Comparison of ENCODE assay signal across 14 mouse cellular contexts in genomic region chr17:46063974-46064312, GRCm38 (mm10). TPM values are rescaled to one million over a fixed set of nuclear protein-coding genes. Genes with fewer than 3 reads are reported as not detected.
DNase-seq lines count a peak whose midpoint lies in the region; ATAC-seq lines count a peak whose summit lies in the region.
"Had no signal": no experiment of that assay in that cellular context is flagged by ENCODE, and none has a peak within 500 bp of the region (broad histone marks: within the 10 kb centered on the region; RNA-seq: fewer than 3 reads in every experiment).

No protein-coding gene starts in this region.

- intact Hi-C loops in heart, postnatal 25 days (cut with DNase I), result no loop called here

- no peak overlapping the region for H3K9ac ChIP-seq in midbrain, embryonic 13.5 days (replicated peaks)
- H3K9ac ChIP-seq in midbrain, embryonic 15.5 days, result no peak overlapping the region
- no peak overlapping the region for H3K9ac ChIP-seq in limb, embryonic 13.5 days
- H3K9ac ChIP-seq: embryonic facial prominence, embryonic 15.5 days; liver, embryonic 14.5 days had no signal

- no peak for DNase-seq in heart, embryonic 10.5 days (ENCODE audit: low spot score)
- DNase-seq in heart, postnatal 25 days (ENCODE audit: low spot score), result no peak
- peak; percentile 31 for DNase-seq in kidney, adult 11 months
- DNase-seq in kidney, postnatal 25 days, result no peak
- DNase-seq in urinary bladder, postnatal 25 days (ENCODE audit: low spot score), result no peak
- DNase-seq: cerebellum, adult 9-11 months; right cerebral cortex, postnatal 25 days had no signal

- peak overlapping the region; percentile 65; the same call in 1 of the 2 replicates for H3K27ac ChIP-seq in heart, embryonic 10.5 days
- peak overlapping the region; percentile 22; the same call in 1 of the 2 replicates for H3K27ac ChIP-seq in midbrain, embryonic 13.5 days
- no peak overlapping the region for H3K27ac ChIP-seq in midbrain, embryonic 15.5 days
- peak overlapping the region; percentile 58; the same call in 1 of the 2 replicates for H3K27ac ChIP-seq in limb, embryonic 13.5 days
- H3K27ac ChIP-seq: embryonic facial prominence, embryonic 15.5 days; liver, embryonic 14.5 days had no signal

- no peaks in the 10 kb centered on the region for H3K27me3 ChIP-seq in heart, embryonic 10.5 days (ENCODE audit: insufficient read depth, poor library complexity, severe bottlenecking)
- no peaks in the 10 kb centered on the region for H3K27me3 ChIP-seq in midbrain, embryonic 13.5 days
- no peaks in the 10 kb centered on the region for H3K27me3 ChIP-seq in midbrain, embryonic 15.5 days (replicated peaks)
- no peaks in the 10 kb centered on the region for H3K27me3 ChIP-seq in limb, embryonic 13.5 days
- H3K27me3 ChIP-seq: embryonic facial prominence, embryonic 15.5 days had no signal

- H3K4me3 ChIP-seq in heart, embryonic 10.5 days, result peak overlapping the region; percentile 33; the same call in 1 of the 2 replicates
- no peak overlapping the region for H3K4me3 ChIP-seq in midbrain, embryonic 13.5 days (replicated peaks)
- no peak overlapping the region for H3K4me3 ChIP-seq in midbrain, embryonic 15.5 days
- no peak overlapping the region for H3K4me3 ChIP-seq in limb, embryonic 13.5 days
- H3K4me3 ChIP-seq: embryonic facial prominence, embryonic 15.5 days had no signal

- whole genome bisulfite sequencing in heart, embryonic 10.5 days, result 52% methylated on average over 6 of the region's 6 CpGs
- WGBS in midbrain, embryonic 13.5 days, result 43% methylated on average over 6 of the region's 6 CpGs
- WGBS in midbrain, embryonic 15.5 days, result 42% methylated on average over 6 of the region's 6 CpGs
- 42% methylated on average over 6 of the region's 6 CpGs for WGBS in limb, embryonic 13.5 days

- H3K4me1 ChIP-seq in heart, embryonic 10.5 days, result peaks cover 15% of the 10 kb centered on the region
- H3K4me1 ChIP-seq in midbrain, embryonic 13.5 days (replicated peaks), result peaks cover 10% of the 10 kb centered on the region
- H3K4me1 ChIP-seq in midbrain, embryonic 15.5 days, result peaks cover 11% of the 10 kb centered on the region
- H3K4me1 ChIP-seq in limb, embryonic 13.5 days, result peaks cover 30% of the 10 kb centered on the region

- H3K4me2 ChIP-seq in midbrain, embryonic 13.5 days (replicated peaks), result no peak overlapping the region
- no peak overlapping the region for H3K4me2 ChIP-seq in midbrain, embryonic 15.5 days
- H3K4me2 ChIP-seq in limb, embryonic 13.5 days (replicated peaks), result peak overlapping the region; percentile 41
- H3K4me2 ChIP-seq: embryonic facial prominence, embryonic 15.5 days had no signal

- no peak; the same call in 1 of the 2 replicates for ATAC-seq in midbrain, embryonic 13.5 days
- ATAC-seq in midbrain, embryonic 15.5 days (replicated peaks), result no peak
- ATAC-seq in limb, embryonic 13.5 days (ENCODE audit: low FRiP score, low read depth), result no peak
- ATAC-seq: activated CD4-positive, CD25-positive, alpha-beta regulatory T cell, adult 4 months had no signal

- H3K36me3 ChIP-seq in heart, embryonic 10.5 days, result no peaks in the 10 kb centered on the region
- no peaks in the 10 kb centered on the region for H3K36me3 ChIP-seq in midbrain, embryonic 13.5 days
- no peaks in the 10 kb centered on the region for H3K36me3 ChIP-seq in midbrain, embryonic 15.5 days (replicated peaks)
- no peaks in the 10 kb centered on the region for H3K36me3 ChIP-seq in limb, embryonic 13.5 days
- H3K36me3 ChIP-seq: embryonic facial prominence, embryonic 15.5 days; G1E had no signal

- no peaks in the 10 kb centered on the region for H3K9me3 ChIP-seq in heart, embryonic 10.5 days
- no peaks in the 10 kb centered on the region for H3K9me3 ChIP-seq in midbrain, embryonic 13.5 days
- no peaks in the 10 kb centered on the region for H3K9me3 ChIP-seq in midbrain, embryonic 15.5 days
- H3K9me3 ChIP-seq in limb, embryonic 13.5 days, result no peaks in the 10 kb centered on the region
- H3K9me3 ChIP-seq: embryonic facial prominence, embryonic 15.5 days; G1E had no signal

RNA-seq across cellular contexts. Expression of gene Vegfa, which starts 31.8 kb away (rescaled TPM):
- polyA plus RNA-seq in heart, embryonic 10.5 days (2016; fragmentation: Nextera tagmentation; extraction: Ambion mirVana), result 4.5 and 6.0 TPM in 2 replicates
- total RNA-seq in heart, postnatal 25 days (2021), result 100 to 1,000 TPM; 257 to 275 TPM
- polyA plus RNA-seq in midbrain, embryonic 13.5 days (2015; fragmentation: Nextera tagmentation; extraction: Ambion mirVana), result 2.7 and 3.4 TPM in 2 replicates
- 4.0 and 5.4 TPM in 2 replicates for polyA plus RNA-seq in midbrain, embryonic 15.5 days (2015; fragmentation: Nextera tagmentation; extraction: Ambion mirVana)
- 4.3 and 4.6 TPM in 2 replicates for polyA plus RNA-seq in limb, embryonic 13.5 days (2015; fragmentation: Nextera tagmentation; extraction: Ambion mirVana)
- polyA plus RNA-seq: activated CD4-positive, CD25-positive, alpha-beta regulatory T cell, adult 4 months had no signal

RNA-seq across cellular contexts. Expression of gene Mrps18a, which starts 46.8 kb away (rescaled TPM):
- polyA plus RNA-seq in heart, embryonic 10.5 days (2016; fragmentation: Nextera tagmentation; extraction: Ambion mirVana), result 150 and 166 TPM in 2 replicates
- total RNA-seq in heart, postnatal 25 days (2021), result 100 to 1,000 TPM; 121 to 134 TPM
- 137 and 140 TPM in 2 replicates for polyA plus RNA-seq in midbrain, embryonic 13.5 days (2015; fragmentation: Nextera tagmentation; extraction: Ambion mirVana)
- polyA plus RNA-seq in midbrain, embryonic 15.5 days (2015; fragmentation: Nextera tagmentation; extraction: Ambion mirVana), result 147 TPM in 2 replicates
- polyA plus RNA-seq in limb, embryonic 13.5 days (2015; fragmentation: Nextera tagmentation; extraction: Ambion mirVana), result 141 and 143 TPM in 2 replicates
